Mouse (Mus musculus): ENCODE data around the gene Rhbdl3.

Rhbdl3 gene

DNA sequence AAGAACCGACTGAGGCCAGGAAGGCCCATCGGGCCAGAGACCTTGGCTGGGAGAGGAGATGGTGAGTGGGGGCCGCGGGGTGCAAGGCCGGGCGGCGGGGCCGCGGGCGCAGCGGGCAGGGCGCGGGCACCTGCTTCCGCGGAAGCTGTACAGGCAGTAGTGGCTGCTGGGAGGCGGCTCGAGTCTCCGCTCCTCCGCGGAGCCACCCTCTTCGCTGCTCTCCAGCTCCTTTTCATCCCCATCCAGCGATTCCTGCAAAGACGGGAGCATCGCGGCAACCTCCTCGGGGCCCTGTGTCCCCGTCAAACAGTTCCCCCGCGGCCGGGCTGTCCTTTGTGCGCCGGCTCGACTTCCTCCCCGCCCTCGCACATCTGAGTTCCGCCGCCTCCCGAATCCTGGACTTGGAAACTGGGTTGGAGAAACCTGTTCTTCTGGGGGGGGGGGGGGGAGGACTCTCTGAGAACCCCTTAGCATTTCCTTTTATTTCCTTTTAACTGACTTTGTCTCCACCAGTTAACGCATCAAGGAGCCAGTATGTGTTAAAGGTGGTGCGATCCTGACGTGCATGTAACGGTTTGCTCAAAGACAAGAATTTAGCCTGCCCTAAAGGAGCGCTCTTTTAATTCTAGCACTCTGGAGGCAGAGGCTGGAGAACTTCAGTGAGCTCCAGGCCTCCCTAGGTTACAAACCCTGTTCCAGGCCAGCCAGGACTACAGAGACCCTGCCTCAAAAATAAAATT, 77.2 kb downstream of the Rhbdl3 start, which contains the start of gene 5730455P16Rik:
5730455P16Rik (minus strand) TSS at position 323 of the 740 bp plus-strand sequence.
- in situ Hi-C loops (cut with MboI; ENCODE audit: low pct_unique_long_range_greater_than_20kb in 1 of 2, low sequenced_read_pairs in 2 of 2, unreplicated experiment in 1 of 2): loop anchor here in 1 of 2 experiments (25.0 kb wide), 1 partner anchor 366 kb away; no protein-coding TSS in a partner anchor

DNA sequence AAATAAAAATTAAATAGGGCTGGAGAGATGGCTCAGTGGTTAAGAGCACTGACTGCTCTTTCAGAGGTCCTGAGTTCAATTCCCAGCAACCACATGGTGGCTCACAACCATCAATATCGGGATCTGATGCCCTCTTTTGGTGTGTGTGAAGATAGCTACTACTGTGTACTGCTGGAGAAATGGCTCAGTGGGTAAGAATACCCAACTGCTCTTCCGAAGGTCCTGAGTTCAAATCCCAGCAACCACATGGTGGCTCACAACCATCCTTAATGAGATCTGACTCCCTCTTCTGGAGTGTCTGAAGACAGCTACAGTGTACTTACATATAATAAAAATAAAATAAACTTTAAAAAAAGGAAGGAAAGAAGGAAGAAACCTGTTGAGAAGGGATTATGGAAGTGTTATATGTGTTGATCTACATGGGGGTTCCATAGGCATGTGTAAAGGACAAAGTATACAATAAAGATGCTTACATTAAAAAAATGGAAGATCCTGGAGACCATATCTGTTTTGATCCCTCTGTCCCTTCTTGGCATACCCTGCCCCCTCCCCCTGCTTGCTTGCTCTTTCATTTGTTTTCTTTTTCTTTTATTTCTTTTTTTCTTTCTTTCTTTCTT, 77.8 kb downstream of the Rhbdl3 start:
- in situ Hi-C loops (cut with MboI; ENCODE audit: low pct_unique_long_range_greater_than_20kb in 1 of 2, low sequenced_read_pairs in 2 of 2, unreplicated experiment in 1 of 2): loop anchor here in 1 of 2 experiments (25.0 kb wide), 1 partner anchor 366 kb away; no protein-coding TSS in a partner anchor

DNA sequence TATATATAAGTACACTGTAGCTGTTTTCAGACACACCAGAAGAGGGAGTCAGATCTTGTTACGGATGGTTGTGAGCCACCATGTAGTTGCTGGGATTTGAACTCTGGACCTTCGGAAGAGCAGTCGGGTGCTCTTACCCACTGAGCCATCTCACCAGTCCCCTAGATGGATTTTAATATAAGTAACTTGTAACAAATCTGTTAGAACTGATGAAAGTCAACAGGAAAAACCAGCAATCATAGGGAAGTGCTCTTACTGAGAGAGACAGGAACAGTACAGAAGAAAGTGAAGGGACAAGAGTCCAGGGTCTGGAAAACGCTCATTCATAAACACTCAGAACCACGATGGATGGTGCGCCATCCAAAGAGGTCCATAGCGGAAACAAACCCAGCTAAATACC, 78.5 kb downstream of the Rhbdl3 start:
- in situ Hi-C loops (cut with MboI; ENCODE audit: low pct_unique_long_range_greater_than_20kb in 1 of 2, low sequenced_read_pairs in 2 of 2, unreplicated experiment in 1 of 2): loop anchor here in 1 of 2 experiments (25.0 kb wide), 1 partner anchor 367 kb away; no protein-coding TSS in a partner anchor

DNA sequence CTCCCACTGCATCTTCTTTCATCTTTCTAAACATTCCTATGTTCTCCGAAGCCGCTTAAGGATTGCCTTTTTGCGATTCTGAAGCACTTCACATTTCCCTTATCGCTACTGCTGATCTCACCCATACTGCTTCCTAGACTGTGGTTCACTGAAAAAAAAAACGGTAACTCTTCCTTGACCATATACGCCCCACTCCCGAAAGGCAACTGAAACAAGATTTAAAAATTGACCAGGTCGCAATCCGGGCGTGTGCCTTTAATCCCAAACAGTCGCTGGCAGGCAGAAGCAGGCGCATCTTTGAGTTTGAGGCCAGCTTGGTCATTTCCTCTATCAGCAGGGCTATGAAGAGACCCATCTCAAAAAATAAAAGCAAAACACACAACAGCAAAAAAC, 81.9 kb downstream of the Rhbdl3 start:
- in situ Hi-C loops (cut with MboI; ENCODE audit: low pct_unique_long_range_greater_than_20kb in 1 of 2, low sequenced_read_pairs in 2 of 2, unreplicated experiment in 1 of 2): loop anchor here in 1 of 2 experiments (25.0 kb wide), 1 partner anchor 370 kb away; no protein-coding TSS in a partner anchor

DNA sequence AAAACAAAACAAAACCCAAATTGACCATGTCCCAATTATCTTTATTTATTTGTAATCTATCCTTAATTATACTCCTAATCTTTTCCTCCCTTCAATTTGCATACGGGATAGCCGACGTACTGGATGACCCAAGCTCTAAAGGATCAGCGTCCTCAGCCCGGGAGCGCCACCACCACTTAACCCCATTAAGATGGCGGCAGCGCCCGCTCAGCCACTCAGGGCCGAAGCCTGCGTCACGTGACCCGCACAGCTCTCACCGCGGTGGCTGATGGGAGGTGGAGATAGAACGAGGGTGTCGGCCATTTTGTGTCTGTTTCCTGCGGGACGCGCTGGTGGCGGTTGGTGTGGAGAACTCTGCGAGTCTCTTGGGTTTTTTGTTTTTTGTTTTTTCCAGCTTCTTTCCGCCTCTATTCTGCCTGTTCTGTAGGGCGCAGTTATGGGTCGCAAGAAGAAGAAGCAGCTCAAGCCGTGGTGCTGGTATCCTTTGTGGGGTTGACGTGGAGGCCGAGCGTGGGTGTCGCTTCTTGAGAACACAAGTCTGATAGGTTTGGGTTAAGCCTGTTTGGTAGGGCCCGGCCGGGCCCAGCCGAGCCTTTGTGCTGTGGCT, 82.4 kb downstream of the Rhbdl3 start, which contains the start of gene Zfp207:
Zfp207 (plus strand) TSS at position 261 of the 607 bp plus-strand sequence.
- in situ Hi-C loops (cut with MboI; ENCODE audit: low pct_unique_long_range_greater_than_20kb in 1 of 2, low sequenced_read_pairs in 2 of 2, unreplicated experiment in 1 of 2): loop anchor here in 1 of 2 experiments (25.0 kb wide), 1 partner anchor 371 kb away; no protein-coding TSS in a partner anchor

DNA sequence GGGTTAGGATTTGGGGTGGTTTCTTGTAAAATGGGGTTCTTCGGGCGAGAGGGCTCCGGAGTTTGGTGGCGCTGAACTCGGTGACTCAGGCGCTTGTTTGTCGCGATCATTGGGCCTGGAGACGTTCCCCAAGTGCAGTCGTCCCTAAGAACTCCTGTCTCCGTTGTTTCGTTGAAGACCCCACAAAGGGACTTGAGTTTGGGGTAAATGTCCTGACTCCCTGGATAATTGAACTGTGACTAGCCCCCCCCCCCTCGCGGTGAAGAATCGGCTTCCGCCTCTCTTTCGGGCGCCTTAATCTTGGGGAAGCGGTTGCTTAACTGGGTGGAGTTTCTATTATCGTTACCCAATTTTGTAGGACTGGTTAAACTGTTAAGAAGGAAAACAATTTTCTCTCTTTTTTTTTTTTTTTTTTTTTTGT, 82.9 kb downstream of the Rhbdl3 start:
- in situ Hi-C loops (cut with MboI; ENCODE audit: low pct_unique_long_range_greater_than_20kb in 1 of 2, low sequenced_read_pairs in 2 of 2, unreplicated experiment in 1 of 2): loop anchor here in 1 of 2 experiments (25.0 kb wide), 1 partner anchor 371 kb away; no protein-coding TSS in a partner anchor

DNA sequence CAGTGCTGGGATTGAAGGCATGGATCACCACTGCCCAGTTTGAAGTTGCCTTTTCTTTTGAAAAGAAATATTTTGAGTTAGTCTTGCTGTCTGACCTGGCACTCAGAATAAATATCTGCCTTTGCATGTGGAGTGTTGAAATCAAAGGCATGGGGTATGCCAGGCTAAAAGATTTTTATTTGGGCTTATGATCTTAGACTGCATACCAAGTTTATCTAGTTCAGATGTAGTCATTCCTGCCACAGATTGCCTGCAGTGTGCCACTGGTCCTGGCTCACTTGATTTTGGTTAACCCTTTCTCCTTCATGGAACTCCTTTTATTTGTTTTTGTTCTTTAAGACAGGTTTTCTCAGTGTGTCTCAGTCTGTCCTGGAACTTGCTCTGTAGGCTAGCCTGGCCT, 83.7 kb downstream of the Rhbdl3 start:
- in situ Hi-C loops (cut with MboI; ENCODE audit: low pct_unique_long_range_greater_than_20kb in 1 of 2, low sequenced_read_pairs in 2 of 2, unreplicated experiment in 1 of 2): loop anchor here in 1 of 2 experiments (25.0 kb wide), 1 partner anchor 372 kb away; no protein-coding TSS in a partner anchor

DNA sequence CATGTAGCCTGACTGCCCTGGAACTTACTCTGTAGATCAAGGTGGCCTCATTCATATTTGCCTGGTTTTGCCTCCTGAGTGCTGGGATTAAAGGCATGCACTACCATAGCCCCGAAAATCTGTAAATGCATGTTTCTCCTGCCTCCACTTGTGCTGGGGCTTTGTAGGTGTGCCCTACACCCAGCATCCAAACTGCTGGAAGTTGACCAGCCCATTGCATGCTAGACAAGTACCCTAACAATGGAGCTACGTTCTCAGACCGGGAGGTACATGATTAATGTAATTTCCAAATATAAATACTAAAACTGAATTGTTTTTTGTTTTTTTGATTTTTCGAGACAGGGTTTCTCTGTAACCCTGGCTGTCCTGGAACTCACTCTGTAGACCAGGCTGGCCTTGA, 84.3 kb downstream of the Rhbdl3 start:
- in situ Hi-C loops (cut with MboI; ENCODE audit: low pct_unique_long_range_greater_than_20kb in 1 of 2, low sequenced_read_pairs in 2 of 2, unreplicated experiment in 1 of 2): loop anchor here in 1 of 2 experiments (25.0 kb wide), 1 partner anchor 373 kb away; no protein-coding TSS in a partner anchor

DNA sequence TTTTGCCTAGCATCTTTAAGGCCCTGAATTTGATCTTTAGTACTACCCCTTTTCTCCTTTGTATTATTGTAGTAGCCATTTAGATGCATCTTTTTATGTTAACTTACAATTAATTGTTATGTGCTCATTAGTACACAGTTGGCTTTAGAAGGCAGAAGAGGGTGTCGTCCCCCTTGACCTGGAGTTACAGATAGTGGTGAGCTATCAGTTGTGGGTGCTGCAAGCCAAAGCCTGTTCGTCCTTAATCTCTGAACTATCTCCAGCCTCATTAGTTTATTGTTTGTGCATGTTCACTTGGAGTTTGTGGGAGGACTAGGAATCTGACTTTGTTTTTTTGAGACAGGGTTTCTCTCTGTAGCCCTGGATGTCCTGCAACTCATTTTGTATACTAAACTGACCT, 86.1 kb downstream of the Rhbdl3 start:
- in situ Hi-C loops (cut with MboI; ENCODE audit: low pct_unique_long_range_greater_than_20kb in 1 of 2, low sequenced_read_pairs in 2 of 2, unreplicated experiment in 1 of 2): loop anchor here in 1 of 2 experiments (25.0 kb wide), 1 partner anchor 374 kb away; no protein-coding TSS in a partner anchor

DNA sequence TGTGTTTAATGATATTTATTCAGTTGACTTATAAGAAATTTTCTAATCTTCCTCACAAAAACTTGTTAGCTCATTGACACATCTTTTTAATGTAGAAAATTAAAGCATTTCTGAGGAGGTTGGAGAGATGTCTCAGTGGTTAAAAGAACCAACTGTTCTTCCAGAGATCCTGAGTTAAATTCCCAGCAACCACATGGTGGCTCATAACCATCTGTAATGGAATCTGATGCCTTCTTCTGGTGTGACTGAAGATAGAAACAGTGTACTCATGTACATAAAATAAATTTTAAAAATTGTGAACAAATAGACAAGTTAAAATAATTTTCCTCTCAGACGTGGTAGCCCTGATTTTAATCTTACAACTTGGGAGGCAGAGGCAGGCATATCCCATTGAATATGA, 89.2 kb downstream of the Rhbdl3 start:
- in situ Hi-C loops (cut with MboI; ENCODE audit: low pct_unique_long_range_greater_than_20kb in 1 of 2, low sequenced_read_pairs in 2 of 2, unreplicated experiment in 1 of 2): loop anchor here (10.0 to 25.0 kb wide), 2 partner anchors 365 to 378 kb away; no protein-coding TSS in a partner anchor

DNA sequence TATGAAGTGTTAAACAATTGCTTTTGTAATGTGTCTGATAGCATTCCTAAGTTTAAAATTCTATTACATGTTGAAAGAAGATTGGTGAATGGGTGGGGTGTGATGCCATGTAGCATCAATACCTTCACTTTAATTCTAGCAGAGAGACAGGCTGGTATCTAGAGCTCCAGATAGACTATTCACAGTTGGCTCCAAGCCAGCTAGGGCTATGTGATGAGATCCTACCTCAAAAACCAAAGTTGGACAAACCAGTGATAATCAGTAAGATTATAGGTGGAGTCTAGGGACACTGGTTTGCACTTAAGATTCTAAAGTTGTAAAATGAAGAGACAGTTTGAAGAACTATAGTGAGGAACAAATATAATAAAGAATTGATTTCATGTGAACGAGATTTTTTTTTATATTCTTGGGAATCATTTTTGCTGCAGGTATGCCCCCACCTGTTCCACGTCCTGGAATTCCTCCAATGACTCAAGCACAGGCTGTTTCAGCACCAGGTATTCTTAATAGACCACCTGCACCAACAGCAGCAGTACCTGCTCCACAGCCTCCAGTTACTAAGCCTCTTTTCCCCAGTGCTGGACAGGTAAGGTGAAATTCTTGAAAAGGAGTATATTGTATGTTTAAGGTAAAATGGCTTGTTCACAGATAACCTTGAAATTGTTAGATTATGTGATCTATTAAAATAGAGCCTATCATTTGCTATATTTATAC, 90.9 kb downstream of the Rhbdl3 start:
- in situ Hi-C loops (cut with MboI; ENCODE audit: low pct_unique_long_range_greater_than_20kb in 1 of 2, low sequenced_read_pairs in 2 of 2, unreplicated experiment in 1 of 2): loop anchor here (10.0 to 25.0 kb wide), 2 partner anchors 367 to 379 kb away; no protein-coding TSS in a partner anchor

DNA sequence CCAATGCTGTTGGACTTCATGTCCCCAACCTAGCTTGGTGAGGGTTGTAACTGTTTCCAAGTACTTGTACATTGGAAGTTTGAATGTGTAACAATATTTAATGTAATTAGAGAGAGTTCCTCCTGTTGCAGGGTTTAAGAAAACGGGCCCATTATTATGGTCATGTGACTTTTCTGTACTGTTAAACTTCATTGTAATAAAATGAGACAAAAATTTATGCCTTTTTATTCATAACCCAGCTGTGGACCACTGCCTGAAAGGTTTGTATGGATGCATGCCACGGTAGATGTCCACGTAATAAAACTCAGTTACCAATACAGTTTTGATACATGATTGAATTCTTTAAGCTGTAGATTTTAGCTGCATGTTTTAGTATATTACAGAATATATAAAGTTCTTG, 95.2 kb downstream of the Rhbdl3 start:
- in situ Hi-C loops (cut with MboI; ENCODE audit: low pct_unique_long_range_greater_than_20kb in 1 of 2, low sequenced_read_pairs in 2 of 2, unreplicated experiment in 1 of 2): loop anchor here (10.0 to 25.0 kb wide), 2 partner anchors 371 to 384 kb away; no protein-coding TSS in a partner anchor

DNA sequence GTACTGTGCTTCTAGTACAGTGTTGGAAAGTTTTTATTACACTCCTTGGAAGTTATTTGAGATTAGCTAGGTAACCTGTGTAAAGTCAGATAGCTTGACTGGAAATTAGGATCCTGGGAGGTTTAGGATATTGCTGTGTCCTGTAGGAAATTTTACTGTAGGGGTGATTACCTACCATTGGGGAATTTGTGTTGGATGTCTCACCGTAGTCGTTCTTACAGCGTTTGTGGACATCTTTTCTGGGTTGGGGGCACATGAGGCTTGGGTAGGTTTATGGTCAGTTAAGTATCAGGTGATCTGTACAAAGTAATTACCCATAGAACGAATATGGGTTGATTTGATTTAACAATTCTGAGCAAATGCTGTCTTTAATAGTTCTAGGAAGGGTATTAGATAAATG, 95.9 kb downstream of the Rhbdl3 start:
- in situ Hi-C loops (cut with MboI; ENCODE audit: low pct_unique_long_range_greater_than_20kb in 1 of 2, low sequenced_read_pairs in 2 of 2, unreplicated experiment in 1 of 2): loop anchor here (10.0 to 25.0 kb wide), 2 partner anchors 372 to 384 kb away; no protein-coding TSS in a partner anchor

Data from mouse embryonic stem cell (cell line).